Mouse (Mus musculus): Measurements from ENCODE around the gene Ube3a.

The Ube3a gene

DNA sequence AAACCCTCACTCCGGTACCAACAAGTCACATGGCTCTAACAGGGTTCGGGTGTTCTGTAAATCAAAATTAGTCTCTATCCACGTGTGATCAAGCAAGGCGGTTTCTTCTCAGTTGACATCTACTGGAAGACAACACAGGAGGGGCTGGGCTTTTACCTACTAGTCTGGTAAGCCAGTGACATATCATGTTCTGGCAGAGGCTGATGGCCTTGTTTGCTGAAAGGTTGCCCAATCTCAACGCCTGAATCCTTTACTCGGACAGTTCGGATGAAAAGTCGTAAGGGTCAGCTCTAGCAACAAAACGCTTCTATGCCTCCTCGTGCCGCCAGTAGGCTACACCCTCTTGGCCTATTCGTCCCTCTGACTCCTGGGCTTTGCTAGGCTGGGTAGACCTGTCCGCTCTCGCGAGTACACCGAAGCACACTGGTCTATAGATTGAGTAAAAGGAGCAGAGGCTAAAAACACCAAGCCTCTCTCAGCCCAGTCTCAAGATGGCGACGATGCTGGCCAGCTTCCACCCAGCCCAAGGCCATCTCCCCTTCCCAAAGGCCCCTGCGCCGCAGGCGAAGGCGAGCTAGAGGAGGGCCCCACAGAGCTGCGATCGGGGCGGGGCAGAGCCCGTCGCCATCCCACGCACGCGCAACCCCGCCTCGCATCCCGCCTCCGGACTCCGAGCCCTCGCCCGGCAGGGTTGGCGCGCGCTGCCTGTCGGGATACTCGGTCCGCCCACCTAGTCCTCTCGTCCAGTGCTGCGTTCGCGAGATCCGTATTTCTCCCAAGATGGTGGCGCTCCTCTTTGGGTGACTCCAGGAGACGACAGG lies at the start of gene Ube3a:
Gene Ube3a, plus strand, starts transcription at position 706 of the 821 bp plus-strand sequence.
- in situ Hi-C loops (cut with MboI, MseI) = loop anchor here (5.0 kb wide), 1 partner anchor 601 kb away; no protein-coding TSS in a partner anchor

DNA sequence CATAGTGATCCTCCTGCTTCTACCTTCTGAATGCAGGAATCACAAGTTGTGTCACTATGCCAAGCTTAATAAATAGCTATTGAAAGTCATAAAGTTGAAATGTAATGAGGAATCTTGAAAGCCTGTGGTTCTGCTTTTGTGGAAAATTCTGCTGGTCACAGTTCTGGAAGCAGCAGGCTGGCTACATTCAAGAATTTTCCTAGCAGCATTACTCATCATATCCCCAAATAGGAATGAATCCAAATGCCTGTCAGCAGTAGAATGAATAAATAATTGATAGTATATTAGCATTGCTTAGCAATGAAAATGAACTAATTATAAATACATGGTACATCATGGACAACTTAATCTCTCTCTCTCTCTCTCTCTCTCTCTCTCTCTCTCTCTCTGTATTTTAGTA lies 35.7 kb upstream of the Ube3a start:
- in situ Hi-C loops (cut with MboI, MseI) = no loop called here

DNA sequence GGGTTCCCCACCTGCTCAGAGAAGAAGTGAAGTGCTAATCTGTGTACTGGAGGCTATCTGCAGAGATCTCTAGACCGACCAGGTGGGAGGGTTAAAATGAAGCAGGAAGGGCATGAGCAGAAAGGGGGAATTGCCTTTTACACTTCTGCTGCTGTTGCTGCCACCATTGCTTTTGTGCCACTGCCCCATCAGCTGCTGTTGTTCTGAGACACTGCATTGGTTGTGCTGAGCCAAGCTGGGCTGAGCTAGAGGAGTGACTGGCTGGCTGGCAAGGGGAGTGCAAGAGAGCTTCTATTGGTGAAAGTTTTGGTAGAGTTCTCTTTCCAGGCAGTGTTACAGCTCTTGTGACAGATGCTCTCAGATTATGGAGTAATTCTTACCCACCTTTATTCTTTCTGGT lies 13.6 kb upstream of the Ube3a start:
- in situ Hi-C loops (cut with MboI, MseI) = no loop called here

DNA sequence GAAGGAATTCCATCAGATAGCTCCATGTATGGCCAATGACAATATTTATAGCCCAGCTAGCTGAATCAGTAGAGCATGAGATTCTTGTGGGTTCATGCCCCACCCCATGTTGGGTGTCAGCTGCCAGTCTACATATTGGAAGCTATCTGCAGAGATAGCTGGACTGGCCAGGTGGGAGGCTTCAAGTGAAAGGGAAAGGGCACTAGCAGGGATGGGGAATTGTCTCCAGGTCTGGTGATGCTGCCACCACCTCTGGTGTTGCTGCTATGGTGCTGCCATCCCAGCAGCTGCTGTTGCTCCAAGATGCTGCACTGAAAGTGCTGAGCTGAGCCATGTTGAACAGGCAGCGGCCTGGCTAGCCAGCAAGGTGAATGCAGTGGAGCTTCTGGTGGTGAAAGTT lies 7.3 kb upstream of the Ube3a start:
- in situ Hi-C loops (cut with MboI, MseI) = no loop called here

DNA sequence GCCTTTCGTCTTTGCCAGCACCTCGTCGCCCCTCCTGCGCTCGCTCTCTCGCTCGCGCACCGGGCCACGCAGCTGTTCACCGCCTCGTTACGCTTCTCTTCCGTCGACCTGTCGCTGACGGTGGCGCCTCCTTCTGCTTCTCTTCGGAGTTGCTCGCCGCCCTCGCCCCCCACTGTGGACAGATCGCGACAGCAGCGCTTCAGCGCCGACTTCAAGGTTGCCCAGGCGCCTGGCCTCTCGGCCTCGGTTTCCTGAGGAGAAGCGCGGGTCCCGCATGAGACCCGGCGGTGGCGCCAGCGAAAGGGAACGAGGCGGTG lies 274 bp downstream of the Ube3a start:
- in situ Hi-C loops (cut with MboI, MseI) = loop anchor here (5.0 kb wide), 1 partner anchor 602 kb away; no protein-coding TSS in a partner anchor

DNA sequence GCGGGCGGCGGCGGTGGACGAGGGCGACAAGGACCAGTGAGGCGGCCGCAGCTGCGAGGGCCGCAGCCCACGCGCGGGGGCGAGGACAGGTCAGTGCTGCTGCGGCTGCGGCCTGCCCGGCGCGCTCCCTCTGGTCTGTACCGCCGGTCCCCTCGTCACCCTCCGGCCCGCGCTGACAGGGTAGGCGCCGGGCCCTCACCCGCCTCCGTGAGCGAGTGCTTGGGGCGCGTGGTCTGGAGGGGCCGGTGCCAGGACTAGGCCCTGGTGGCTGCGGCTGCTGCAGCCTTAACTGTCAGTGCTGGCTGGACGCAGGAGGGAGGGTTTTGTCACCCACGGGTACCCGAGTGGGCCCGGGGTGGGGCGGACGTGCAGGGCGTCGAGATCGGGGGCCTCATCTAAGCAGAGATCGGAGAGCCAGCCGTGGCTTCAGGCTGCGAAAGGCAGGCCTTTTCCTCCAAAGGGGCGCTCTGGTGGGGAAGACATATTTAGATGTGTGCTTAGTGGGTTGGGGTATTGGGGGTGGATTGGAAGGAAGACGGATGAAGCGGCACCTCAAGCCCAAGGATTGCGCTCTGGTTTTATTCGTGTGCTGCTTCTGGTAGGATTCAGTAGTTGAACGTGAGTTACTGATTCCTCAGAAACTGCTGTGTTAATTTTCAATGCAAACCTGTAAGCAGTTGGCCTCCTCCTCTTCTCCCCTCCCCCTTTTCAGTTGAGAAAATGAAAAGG lies 797 bp downstream of the Ube3a start:
- in situ Hi-C loops (cut with MboI, MseI) = loop anchor here (5.0 kb wide), 1 partner anchor 602 kb away; no protein-coding TSS in a partner anchor

DNA sequence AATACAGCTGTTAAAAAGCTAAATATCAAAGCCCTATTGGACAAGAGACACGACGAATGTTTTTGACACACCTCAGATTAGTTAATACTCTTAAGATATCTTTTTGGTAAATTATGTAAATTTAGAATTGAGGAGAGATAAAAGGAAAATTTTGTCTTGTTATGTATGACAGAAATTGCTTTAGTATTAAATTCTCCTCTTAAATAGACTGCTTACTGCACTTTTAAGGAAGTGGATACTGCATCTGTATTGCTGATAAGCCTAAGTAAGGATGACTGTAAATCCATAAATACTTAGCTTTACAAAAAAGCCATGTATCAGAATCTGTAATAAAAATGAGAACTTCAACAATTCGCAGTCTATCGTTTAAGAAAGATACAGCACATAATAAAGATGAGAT lies 1.8 kb downstream of the Ube3a start:
- in situ Hi-C loops (cut with MboI, MseI) = no loop called here

DNA sequence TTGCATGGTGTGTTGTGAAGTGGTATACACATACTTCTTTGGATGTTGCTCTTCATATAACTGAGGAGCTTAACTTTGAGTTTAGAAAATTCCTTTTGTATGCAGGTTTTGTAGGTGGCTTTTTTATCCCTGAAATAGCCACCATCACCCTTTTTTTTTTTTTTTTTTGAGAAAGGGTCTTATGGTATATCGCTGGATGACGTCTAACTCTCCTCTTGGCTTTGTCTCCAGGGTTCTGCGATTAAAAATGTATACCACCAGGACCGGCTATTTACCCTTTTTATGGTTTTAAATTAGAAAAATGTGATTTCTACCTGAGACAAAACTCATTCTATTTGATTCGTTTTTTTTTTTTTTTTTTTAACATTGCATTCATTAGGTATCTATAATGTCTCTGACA lies 2.2 kb downstream of the Ube3a start:
- in situ Hi-C loops (cut with MboI, MseI) = no loop called here

DNA sequence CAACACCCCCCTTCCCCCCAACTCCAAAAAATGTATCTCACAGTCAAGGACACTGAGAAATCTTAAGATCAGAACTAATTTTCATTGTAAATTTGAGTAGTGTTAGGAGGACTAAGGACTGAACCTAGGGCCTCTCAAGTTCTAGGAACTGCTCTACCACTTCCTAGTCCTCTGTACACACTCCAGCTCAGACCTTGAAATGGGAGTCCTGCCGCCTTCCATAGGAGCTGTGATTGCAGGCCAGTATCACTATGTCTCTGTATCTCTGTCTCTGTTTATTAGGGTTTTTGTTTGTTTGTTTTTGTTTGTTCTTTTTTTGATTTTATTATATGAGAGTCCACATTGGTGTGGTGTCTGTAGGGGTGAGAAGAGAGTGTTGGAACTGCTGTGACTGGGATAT lies 3.4 kb downstream of the Ube3a start:
- in situ Hi-C loops (cut with MboI, MseI) = no loop called here

DNA sequence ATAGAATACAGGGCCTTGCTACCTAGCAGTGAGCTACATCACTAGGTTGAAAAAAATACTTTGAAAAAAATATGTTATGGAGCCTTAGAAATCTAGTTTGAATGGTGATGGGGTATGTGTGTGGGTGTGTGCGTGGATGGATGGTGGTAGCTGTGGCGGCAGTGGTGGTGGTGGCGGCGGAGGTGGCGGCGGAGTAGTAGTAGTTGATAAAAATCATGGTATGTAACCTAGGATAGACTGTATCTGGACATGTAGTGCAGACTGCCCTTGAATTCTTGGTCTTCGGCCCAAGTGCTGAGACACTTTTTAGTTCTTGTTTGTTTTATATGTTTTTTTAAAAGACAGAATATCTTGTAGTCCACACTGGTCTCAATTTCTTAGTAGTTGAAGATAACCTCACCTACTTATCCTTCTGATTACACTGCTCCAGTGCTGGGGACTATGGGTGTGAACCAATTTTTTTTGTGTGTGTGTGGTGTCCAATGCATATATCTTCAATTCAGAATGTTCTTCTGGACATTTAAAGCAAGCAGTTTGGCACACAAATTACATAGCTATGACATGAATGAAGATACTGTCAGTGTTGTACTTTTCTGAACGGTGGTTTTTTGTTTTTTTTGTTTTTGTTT lies 6.3 kb downstream of the Ube3a start:
- in situ Hi-C loops (cut with MboI, MseI) = no loop called here

DNA sequence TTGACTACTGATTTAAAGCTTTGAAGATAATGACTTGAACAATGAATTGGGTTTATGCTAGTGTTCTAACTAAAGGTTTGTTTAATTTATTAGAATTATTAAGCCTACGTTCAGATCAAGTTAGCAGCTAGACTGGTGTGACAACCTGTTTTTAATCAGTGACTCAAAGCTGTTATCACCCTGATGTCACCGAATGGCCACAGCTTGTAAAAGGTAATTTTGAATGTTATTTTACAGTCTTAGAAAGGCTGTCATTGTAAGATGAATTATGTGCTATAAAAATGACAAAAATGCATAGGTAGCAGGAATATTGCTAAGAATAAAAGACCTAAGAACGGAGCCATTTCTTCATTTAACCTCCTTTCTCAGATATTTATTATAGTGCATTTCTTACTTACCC lies 14.7 kb downstream of the Ube3a start:
- in situ Hi-C loops (cut with MboI, MseI) = no loop called here

DNA sequence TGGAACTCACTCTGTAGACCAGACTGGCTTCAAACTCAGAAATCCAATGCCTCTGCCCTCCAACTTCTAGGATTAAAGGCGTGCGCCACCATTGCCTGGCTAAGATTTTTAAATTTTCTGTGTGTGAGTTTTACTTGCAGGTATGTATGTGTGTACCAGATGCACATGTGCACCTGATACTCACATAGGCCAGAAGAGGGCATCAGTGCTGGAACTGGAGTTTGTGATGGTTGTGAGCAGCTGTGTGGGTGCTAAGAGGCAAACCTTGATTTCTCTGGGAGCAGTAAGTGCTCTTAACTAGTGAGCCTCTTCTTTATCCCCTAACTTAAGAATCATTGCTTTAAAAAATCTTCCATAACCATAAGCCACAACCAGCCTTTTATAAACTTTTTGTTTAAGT lies 17.0 kb downstream of the Ube3a start:
- in situ Hi-C loops (cut with MboI, MseI) = no loop called here

DNA sequence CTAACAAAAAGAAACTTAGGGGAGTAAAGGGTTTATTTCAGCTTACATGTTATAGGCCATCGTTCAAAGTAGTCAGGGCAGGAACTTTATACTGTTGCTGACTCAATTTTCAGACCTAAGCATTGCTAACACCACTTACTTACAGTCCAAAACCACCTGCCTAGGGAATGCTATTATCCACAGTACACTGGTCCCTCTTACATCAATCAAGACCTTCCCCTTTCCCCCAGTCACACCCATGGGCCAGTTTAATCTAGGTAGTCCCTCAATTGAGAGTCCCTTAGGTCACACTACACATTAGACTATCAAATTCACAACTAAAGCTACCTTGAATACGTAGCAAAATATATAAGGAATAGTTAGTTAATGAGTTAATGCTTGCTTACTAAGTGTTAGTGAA lies 24.8 kb downstream of the Ube3a start:
- in situ Hi-C loops (cut with MboI, MseI) = no loop called here

DNA sequence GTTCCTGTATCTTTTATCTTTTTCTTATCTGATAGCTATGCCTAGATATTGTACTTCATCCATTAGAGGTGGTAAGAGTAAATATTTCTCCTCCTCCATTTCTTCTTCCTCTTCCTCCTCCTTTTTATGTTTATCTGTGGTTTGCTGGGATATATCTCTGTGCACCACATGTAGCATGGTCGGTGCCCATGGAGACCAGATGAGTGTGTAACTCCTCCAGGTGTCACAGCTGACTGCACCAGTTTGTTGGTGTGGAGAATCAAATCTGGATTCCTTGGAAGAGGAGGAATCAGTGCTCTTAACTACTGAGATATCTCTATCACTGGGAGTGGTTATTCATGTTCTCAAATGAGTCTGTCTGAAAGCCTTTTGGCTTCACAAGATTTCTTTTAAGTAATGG lies 37.0 kb downstream of the Ube3a start:
- in situ Hi-C loops (cut with MboI, MseI) = no loop called here

DNA sequence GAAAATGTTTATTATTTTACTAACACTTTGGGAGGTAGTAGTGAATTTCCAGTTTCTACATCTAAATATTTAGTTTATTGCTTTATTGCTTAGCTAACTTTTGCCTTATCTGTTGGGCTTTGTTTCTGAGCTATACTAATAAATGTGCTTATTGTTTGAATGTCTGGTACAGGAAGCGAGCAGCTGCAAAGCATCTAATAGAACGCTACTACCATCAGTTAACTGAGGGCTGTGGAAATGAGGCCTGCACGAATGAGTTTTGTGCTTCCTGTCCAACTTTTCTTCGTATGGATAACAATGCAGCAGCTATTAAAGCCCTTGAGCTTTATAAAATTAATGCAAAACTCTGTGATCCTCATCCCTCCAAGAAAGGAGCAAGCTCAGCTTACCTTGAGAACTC lies 43.2 kb downstream of the Ube3a start:
- in situ Hi-C loops (cut with MboI, MseI) = no loop called here

DNA sequence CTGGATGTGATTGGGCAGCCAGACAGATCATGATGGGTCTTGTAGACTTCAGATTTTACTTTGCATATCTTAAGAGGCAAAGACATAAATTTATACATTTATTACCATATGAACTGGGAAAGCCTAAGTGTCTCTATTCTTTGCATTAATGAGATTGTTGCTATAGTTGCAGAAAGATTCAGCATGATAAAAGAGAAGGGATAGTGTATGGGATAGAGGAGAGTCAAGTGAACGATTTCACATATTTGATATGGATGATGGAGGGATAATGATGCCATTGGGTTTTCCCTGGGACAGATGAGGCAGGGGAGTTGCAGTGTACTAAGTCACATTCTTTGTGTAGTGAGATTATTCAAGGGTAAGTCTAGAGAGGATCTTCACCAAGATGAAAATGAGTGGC lies 84.0 kb downstream of the Ube3a start:
- in situ Hi-C loops (cut with MboI, MseI) = no loop called here

DNA sequence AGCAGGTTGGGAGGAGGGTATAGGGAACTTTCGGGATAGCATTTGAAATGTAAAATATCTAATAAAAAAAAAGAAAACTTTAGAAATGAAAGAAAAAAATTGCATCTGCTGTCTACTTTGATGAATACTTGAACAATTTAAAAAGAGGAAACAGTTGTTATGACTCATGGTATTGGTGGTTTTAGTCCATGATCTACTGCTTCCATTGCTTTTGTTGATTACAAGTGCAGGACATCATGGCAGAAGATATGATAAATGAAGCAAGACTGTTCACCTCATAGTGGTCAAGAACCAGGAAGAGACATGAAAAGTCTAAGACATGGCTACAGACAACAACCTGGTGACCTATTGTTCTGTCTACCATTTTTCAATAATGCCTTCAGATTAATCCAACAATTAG lies 94.2 kb downstream of the Ube3a start:
- in situ Hi-C loops (cut with MboI, MseI) = no loop called here

Data from T-helper 2 cell (primary cell).